Mouse (Mus musculus) liver, adult 2 months (tissue): ENCODE data around the gene Actr1b. TPM values are rescaled to one million over a fixed set of nuclear protein-coding genes. Genes with fewer than 3 reads are reported as not detected.
A peak's percentile ranks its signal among the peaks of the same experiment; 100 is the strongest.

Source experiments
- DNase-seq: peaks from one replicate; pipeline ENCODE4 v3.0.0-alpha.2; 2011; ENCODE audit warnings: low read depth, low spot score; ENCODE audit errors: extremely low read depth
- H3K27ac ChIP-seq: fragments of 200-500 bp; replicated peaks from 2 replicates; pipeline ENCODE4 v1.5.1; 2012; ENCODE audit warnings: low read depth, mild to moderate bottlenecking, control low read depth, inconsistent platforms, low read length; ENCODE audit not compliant: insufficient read depth
- H3K27me3 ChIP-seq: fragments of 200-500 bp; 2 replicates; pipeline ENCODE4 v1.6.1; 2012; ENCODE audit warnings: mild to moderate bottlenecking, moderate library complexity, low read length, inconsistent platforms; ENCODE audit not compliant: control insufficient read depth, insufficient read depth
- H3K36me3 ChIP-seq: fragments of 200-500 bp; 2 replicates; pipeline ENCODE4 v1.6.1; 2012; ENCODE audit warnings: low read length, inconsistent platforms; ENCODE audit not compliant: control insufficient read depth, insufficient read depth
- H3K4me1 ChIP-seq: fragments of 200-500 bp; 2 replicates; pipeline ENCODE4 v1.6.1; 2011; ENCODE audit warnings: low read length; ENCODE audit not compliant: control insufficient read depth, insufficient read depth
- H3K4me3 ChIP-seq: fragments of 200-500 bp; 2 replicates; pipeline ENCODE4 v1.5.1; 2011; ENCODE audit warnings: low read depth, mild to moderate bottlenecking, control low read depth, low read length, moderate library complexity; ENCODE audit not compliant: insufficient read depth
- H3K79me2 ChIP-seq: fragments of 200-500 bp; 2 replicates; pipeline ENCODE4 v1.6.1; 2012; ENCODE audit warnings: inconsistent platforms, mild to moderate bottlenecking, low read length, moderate library complexity; ENCODE audit not compliant: control insufficient read depth, insufficient read depth
- H3K9ac ChIP-seq: fragments of 200-500 bp; 2 replicates; pipeline ENCODE4 v1.6.1; 2012; ENCODE audit warnings: low read depth, mild to moderate bottlenecking, control low read depth, inconsistent platforms, low read length
- CTCF ChIP-seq: fragments of 200-500 bp; IDR thresholded peaks from 2 replicates; pipeline ENCODE4 v1.5.1; 2011; ENCODE audit warnings: low read depth, low read length, control low read depth
- POLR2A ChIP-seq: fragments of 200-500 bp; IDR thresholded peaks from 2 replicates; pipeline ENCODE4 v1.6.1; 2011; ENCODE audit warnings: low read length, control low read depth; ENCODE audit not compliant: insufficient read depth; ENCODE audit errors: extremely low read depth
- WGBS: fragments of 180-500 bp; shearing (Covaris S2); methylation state at CpG from one replicate; pipeline ENCODE4 v1.1.7; 2018; 5-methylcytosine and 5-hydroxymethylcytosine counted together
- polyA plus RNA-seq: library from polyadenylated mRNA; depleted of rRNA; stranded (reverse); fragments of >200 nt; gene quantifications from 2 replicates; pipeline ENCODE4 v1.2.3, GENCODE M21; 2012
- total RNA-seq: library from RNA; depleted of rRNA; stranded (reverse); fragments of >200 nt; gene quantifications from 2 replicates; pipeline ENCODE4 v1.2.3, GENCODE M21; 2014

The Actr1b gene
- total and polyA plus RNA-seq, 2 experiments: 34.9 to 71.3 TPM

DNA sequence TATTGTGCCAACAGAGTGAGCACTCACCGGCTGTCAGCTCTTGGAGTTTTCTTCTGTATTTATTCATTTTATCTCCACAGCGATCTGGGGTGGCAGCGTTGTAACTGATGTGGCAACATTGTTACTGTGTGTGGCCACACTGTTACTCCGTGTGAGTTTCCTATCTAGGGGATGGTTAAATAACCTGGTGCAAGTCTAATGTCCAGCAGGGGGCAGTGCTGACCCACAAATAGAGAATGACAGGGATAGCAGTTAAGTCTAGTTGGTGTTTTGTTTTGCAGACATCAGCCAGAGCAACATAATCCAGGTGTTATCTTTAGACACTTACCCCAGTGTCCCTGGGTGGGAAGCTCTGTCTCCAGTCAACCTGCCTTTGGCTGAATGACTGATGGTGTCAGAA lies 23.1 kb upstream of the Actr1b start:
- Histone ChIP-seq H3K27ac (no peak overlapping the region), H3K9ac (no peak overlapping the region), H3K79me2 (no peaks in the 10 kb centered on the region), H3K36me3 (no peaks in the 10 kb centered on the region), H3K4me3 (no peak overlapping the region), H3K4me1 (no peaks in the 10 kb centered on the region), H3K27me3 (no peaks in the 10 kb centered on the region; the same call in 1 of the 2 replicates)
- TF ChIP-seq CTCF: peak; percentile 59
- TF ChIP-seq POLR2A: no peak
- peak; percentile 70 for DNase-seq
- 6% methylated on average over 4 of the region's 4 CpGs for WGBS

DNA sequence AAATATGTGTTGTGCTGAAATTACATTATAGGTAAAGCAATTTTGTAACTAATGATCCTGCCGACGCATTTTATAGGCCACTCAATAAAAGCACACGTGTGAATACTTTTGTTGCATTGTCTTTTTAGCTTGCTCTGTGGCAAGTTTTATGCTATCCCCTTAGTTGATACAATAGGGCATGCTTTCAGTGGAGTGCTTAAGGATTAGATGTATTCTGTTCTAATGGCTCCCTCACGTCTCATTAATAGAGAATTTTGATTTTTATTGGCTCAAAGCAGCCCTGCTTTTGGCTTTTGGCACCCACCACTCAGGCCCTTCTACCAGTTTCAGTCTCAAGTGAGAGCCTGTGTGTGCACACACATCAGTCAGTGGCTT lies 9.8 kb upstream of the Actr1b start:
- 89% methylated on average over 4 of the region's 4 CpGs for WGBS
- DNase-seq: no peak
- Histone ChIP-seq H3K4me3 (no peak overlapping the region), H3K27ac (no peak overlapping the region), H3K4me1 (no peaks in the 10 kb centered on the region), H3K79me2 (no peaks in the 10 kb centered on the region), H3K9ac (no peak overlapping the region), H3K27me3 (no peaks in the 10 kb centered on the region), H3K36me3 (no peaks in the 10 kb centered on the region)
- TF ChIP-seq CTCF (no peak), POLR2A (no peak)

- WGBS: 83% methylated on average over 16 of the region's 16 CpGs
- H3K4me1 ChIP-seq: no peaks in the 10 kb centered on the region
- H3K4me3 ChIP-seq: no peak overlapping the region
- DNase-seq: no peak
- TF ChIP-seq CTCF (no peak), POLR2A (no peak)
- no peak overlapping the region for H3K9ac ChIP-seq
- no peaks in the 10 kb centered on the region for H3K36me3 ChIP-seq
- no peak overlapping the region for H3K27ac ChIP-seq
- H3K79me2 ChIP-seq: no peaks in the 10 kb centered on the region
- H3K27me3 ChIP-seq: no peaks in the 10 kb centered on the region
These were observed 9.2 kb upstream of the Actr1b start for GRCm38 (mm10) chr1:36723146-36724056.

DNA sequence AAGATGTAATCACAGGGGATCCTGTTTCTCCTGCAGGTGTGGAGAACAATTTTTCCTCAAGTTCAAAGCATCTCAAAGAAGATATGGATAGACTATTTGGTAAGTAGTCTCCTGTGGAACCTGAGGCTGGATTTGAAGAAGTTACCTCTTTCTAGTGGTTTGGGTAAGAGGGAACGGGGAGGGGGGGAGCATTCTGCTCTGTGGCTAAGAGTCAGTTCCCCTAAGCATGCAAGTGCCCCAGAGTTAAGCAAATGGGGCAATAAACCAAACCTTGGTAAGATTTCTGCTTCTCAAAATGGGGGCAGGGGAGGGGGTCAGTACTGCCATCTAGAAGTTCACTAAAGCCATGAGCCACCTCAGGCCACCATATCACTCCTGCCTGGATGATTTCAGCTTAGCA lies 4.6 kb upstream of the Actr1b start:
- Histone ChIP-seq H3K9ac (no peak overlapping the region), H3K27ac (no peak overlapping the region), H3K36me3 (no peaks in the 10 kb centered on the region), H3K27me3 (no peaks in the 10 kb centered on the region), H3K4me1 (no peaks in the 10 kb centered on the region), H3K4me3 (no peak overlapping the region), H3K79me2 (no peaks in the 10 kb centered on the region)
- DNase-seq: no peak
- WGBS: 86% methylated on average over 1 of the region's 1 CpGs
- TF ChIP-seq POLR2A (no peak), CTCF (no peak)

- no peak for TF ChIP-seq POLR2A
- TF ChIP-seq CTCF: no peak
- 95% methylated on average over 2 of the region's 2 CpGs for WGBS
- DNase-seq: no peak
- no peak overlapping the region for H3K4me3 ChIP-seq
- peaks cover 3% of the 10 kb centered on the region; the same call in 1 of the 2 replicates for H3K36me3 ChIP-seq
- peaks cover 5% of the 10 kb centered on the region for H3K79me2 ChIP-seq
- no peak overlapping the region for H3K9ac ChIP-seq
- H3K27me3 ChIP-seq: no peaks in the 10 kb centered on the region
- peaks cover 10% of the 10 kb centered on the region for H3K4me1 ChIP-seq
- no peak overlapping the region for H3K27ac ChIP-seq
These were observed 3.1 kb downstream of the Actr1b start for GRCm38 (mm10) chr1:36711104-36711503.

DNA sequence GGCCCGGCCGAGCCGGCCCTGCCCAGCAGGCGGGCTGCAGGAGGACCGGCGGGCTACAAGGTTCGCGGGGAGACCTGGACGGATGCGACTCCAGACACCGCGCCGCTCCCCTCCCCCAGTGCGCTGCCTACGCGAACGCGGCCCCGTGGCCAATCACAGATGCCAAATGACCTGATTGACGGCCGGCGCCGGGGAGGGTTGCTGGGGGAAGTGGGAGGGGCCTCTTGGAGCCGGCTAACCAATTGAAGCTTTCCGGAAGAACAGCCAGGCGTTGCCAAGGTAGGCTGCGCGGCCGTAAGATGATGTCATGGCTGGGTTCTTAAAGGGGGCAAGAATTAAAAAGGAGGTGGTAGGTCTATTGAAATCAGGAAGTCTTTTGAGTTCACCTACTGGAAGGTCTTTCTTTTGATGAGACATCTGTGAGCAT lies 4.4 kb downstream of the Actr1b start, which contains the start of gene 4933424G06Rik:
Gene 4933424G06Rik, plus strand, starts transcription at position 296 of the 427 bp plus-strand sequence.
- H3K4me3 ChIP-seq: peak within 1 kb of the TSS; percentile 96
- peaks cover 6% of the 10 kb centered on the region for H3K36me3 ChIP-seq
- H3K79me2 ChIP-seq: peaks cover 5% of the 10 kb centered on the region
- H3K4me1 ChIP-seq: peaks cover 10% of the 10 kb centered on the region
- TF ChIP-seq POLR2A: peak; percentile 64
- no peak for TF ChIP-seq CTCF
- H3K9ac ChIP-seq: peak within 1 kb of the TSS; percentile 97
- peak within 1 kb of the TSS; percentile 67 for H3K27ac ChIP-seq
- DNase-seq: peak; percentile 90
- no peaks in the 10 kb centered on the region for H3K27me3 ChIP-seq
- WGBS: under 1% methylated on average over 29 of the region's 29 CpGs
